Mouse (Mus musculus): ENCODE data around the gene Pax3. TPM values are rescaled to one million over a fixed set of nuclear protein-coding genes. Genes with fewer than 3 reads are reported as not detected.
A peak's percentile ranks its signal among the peaks of the same experiment; 100 is the strongest.

Gene Pax3
- polyA plus RNA-seq (2015; fragmentation: Nextera tagmentation; extraction: Ambion mirVana): not detected in 2 replicates

DNA sequence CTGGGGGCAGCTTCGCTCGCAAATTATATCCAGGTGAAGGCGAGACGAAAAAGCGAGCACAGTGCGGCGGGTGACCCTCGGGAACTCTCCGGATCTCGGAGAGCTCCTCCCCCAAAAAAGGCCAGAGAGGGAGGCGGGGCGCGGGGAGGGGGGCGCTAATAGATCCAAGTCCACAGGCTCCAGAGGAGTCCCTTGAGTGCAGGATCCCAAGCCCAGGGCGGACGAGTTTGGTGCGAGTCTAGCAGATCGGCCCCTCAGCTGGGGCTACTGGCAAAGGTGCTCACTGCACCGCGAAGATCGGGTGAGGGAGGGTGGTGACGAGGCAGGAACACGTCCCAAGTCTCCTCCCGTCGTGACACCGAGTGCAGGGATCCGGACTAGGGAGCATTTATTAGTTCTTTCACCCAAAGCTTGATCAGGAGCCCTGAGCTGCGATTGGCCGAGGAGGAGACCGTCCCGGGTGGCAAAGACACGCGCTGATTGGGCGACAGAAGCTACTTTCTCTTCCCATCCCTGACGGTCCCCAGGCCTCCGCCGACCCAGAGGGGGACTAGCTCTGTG, at the start of gene Pax3:
Pax3 (minus strand) TSS at position 384 of the 561 bp plus-strand sequence.
- 1% methylated on average over 35 of the region's 37 CpGs for WGBS (ENCODE audit: insufficient replicate concordance)

DNA sequence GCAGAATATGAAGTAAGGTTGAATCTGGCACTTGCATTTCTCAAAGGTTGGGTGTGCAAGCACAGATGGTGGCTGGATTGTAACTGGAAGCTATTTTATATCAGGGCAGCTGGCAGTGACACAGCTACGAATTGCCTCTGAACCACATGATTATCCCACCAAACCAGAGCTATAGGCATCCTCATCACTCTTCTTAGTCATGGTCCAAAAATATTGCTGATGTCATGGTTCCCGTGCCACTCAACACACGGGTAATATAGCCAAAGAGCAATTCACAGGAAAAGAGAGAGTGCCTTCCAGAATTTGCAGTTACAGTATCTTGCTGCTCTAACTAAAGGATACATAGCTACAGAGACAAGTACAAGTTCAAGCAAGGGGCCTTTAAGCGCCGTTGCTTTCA, 37.4 kb upstream of the Pax3 start:
- H3K4me1 ChIP-seq (ENCODE audit: insufficient read depth): no peaks in the 10 kb centered on the region
- no peaks in the 10 kb centered on the region for H3K9me3 ChIP-seq (ENCODE audit: low read length)
- no peaks in the 10 kb centered on the region for H3K36me3 ChIP-seq (replicated peaks; ENCODE audit: insufficient read depth, low read length)
- H3K27ac ChIP-seq (ENCODE audit: low read depth): no peak overlapping the region
- H3K4me2 ChIP-seq (ENCODE audit: low read depth, low read length): no peak overlapping the region
- no peak for TF ChIP-seq EP300 (IDR thresholded peaks at IDR 0.05; ENCODE audit: low read depth)
- no peak for TF ChIP-seq CTCF (IDR thresholded peaks at IDR 0.05; ENCODE audit: low read depth)
- ATAC-seq: no peak
- H3K9ac ChIP-seq (replicated peaks): no peak overlapping the region
- DNase-seq: no peak
- no peak overlapping the region for H3K4me3 ChIP-seq (ENCODE audit: low read depth, low read length)
- no peaks in the 10 kb centered on the region for H3K27me3 ChIP-seq (ENCODE audit: insufficient read depth, low read length)
- WGBS (ENCODE audit: insufficient replicate concordance): 69% methylated on average over 5 of the region's 5 CpGs

More for the DNA sequence above, at the start of gene Pax3:
- TF ChIP-seq EP300 (IDR thresholded peaks at IDR 0.05; ENCODE audit: low read depth): no peak
- Histone ChIP-seq H3K4me2 (ENCODE audit: low read depth, low read length) (peak within 1 kb of the TSS; percentile 63), H3K27me3 (ENCODE audit: insufficient read depth, low read length) (peaks cover 98% of the 10 kb centered on the region), H3K4me3 (ENCODE audit: low read depth, low read length) (peak within 1 kb of the TSS; percentile 39), H3K4me1 (ENCODE audit: insufficient read depth) (peaks cover 9% of the 10 kb centered on the region), H3K9ac (replicated peaks) (no peak within 1 kb of the TSS), H3K36me3 (replicated peaks; ENCODE audit: insufficient read depth, low read length) (no peaks in the 10 kb centered on the region), H3K27ac (ENCODE audit: low read depth) (no peak within 1 kb of the TSS), H3K9me3 (ENCODE audit: low read length) (no peaks in the 10 kb centered on the region)
- DNase-seq (no peak), ATAC-seq (0 out of 2 replicates have a peak, but pooled peaks have one; percentile 8)

DNA sequence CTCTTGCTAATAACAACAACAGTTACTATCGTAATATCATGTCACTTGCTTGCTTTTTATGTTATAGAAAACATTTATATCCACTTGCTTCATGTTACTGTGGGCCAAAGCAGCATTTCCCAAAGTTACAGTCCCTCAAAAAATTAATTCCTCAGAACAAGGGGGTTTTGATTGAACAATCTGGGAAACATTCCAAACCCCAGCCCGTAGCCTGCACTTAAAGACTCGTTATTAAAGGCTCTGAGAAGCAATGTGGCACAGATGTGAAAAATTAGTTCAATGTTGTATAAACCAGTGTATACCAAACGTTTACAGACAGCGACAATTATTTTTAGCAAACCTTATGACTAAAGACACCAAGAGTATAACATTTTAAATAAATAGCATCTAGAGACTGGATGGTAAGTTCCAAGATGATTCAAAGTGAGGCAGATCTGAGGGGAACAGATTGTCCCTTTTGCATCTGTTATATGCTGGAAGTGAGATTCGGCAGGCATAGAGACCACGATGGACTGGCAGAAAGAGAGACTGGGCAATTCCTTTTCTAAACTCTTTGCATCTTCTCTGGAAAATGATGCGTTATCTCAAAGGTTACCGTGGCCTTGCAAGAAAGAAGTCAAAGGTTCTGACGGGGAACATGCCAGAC, 35.1 kb upstream of the Pax3 start:
- WGBS (ENCODE audit: insufficient replicate concordance): 79% methylated on average over 10 of the region's 10 CpGs

DNA sequence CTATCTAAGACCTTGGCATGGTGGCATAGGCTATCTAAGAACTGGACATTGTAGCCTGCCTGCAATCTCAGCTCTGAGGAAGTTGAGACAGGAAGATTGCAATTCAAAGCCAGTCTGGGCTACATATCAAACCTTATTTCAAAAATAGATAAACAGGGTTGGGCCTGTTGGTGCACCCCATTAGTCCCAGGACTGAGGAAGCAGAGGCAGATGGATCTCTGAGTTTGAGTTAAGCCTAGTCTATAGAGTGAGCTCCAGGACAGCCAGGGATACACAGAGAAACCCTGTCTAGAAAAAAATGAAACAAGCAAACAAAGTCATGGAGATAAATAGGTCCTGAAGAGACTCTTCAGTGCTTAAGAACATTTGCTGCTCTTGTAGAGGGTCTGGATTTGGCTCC, 32.9 kb upstream of the Pax3 start:
- ATAC-seq (no peak), DNase-seq (no peak)
- H3K9me3 ChIP-seq (ENCODE audit: low read length): no peaks in the 10 kb centered on the region
- no peak overlapping the region for H3K4me2 ChIP-seq (ENCODE audit: low read depth, low read length)
- no peak for TF ChIP-seq CTCF (IDR thresholded peaks at IDR 0.05; ENCODE audit: low read depth)
- TF ChIP-seq EP300 (IDR thresholded peaks at IDR 0.05; ENCODE audit: low read depth): no peak
- H3K27ac ChIP-seq (ENCODE audit: low read depth): no peak overlapping the region
- H3K4me3 ChIP-seq (ENCODE audit: low read depth, low read length): no peak overlapping the region
- no peak overlapping the region for H3K9ac ChIP-seq (replicated peaks)
- no peaks in the 10 kb centered on the region for H3K27me3 ChIP-seq (ENCODE audit: insufficient read depth, low read length)
- no peaks in the 10 kb centered on the region for H3K36me3 ChIP-seq (replicated peaks; ENCODE audit: insufficient read depth, low read length)
- H3K4me1 ChIP-seq (ENCODE audit: insufficient read depth): no peaks in the 10 kb centered on the region

More for the DNA sequence above, 35.1 kb upstream of the Pax3 start:
- Histone ChIP-seq H3K9ac (replicated peaks) (no peak overlapping the region), H3K27ac (ENCODE audit: low read depth) (no peak overlapping the region), H3K36me3 (replicated peaks; ENCODE audit: insufficient read depth, low read length) (no peaks in the 10 kb centered on the region), H3K4me2 (ENCODE audit: low read depth, low read length) (no peak overlapping the region), H3K4me1 (ENCODE audit: insufficient read depth) (no peaks in the 10 kb centered on the region), H3K4me3 (ENCODE audit: low read depth, low read length) (no peak overlapping the region), H3K27me3 (ENCODE audit: insufficient read depth, low read length) (no peaks in the 10 kb centered on the region), H3K9me3 (ENCODE audit: low read length) (no peaks in the 10 kb centered on the region)
- ATAC-seq: no peak
- TF ChIP-seq EP300 (IDR thresholded peaks at IDR 0.05; ENCODE audit: low read depth): no peak
- TF ChIP-seq CTCF (IDR thresholded peaks at IDR 0.05; ENCODE audit: low read depth): no peak
- no peak for DNase-seq

DNA sequence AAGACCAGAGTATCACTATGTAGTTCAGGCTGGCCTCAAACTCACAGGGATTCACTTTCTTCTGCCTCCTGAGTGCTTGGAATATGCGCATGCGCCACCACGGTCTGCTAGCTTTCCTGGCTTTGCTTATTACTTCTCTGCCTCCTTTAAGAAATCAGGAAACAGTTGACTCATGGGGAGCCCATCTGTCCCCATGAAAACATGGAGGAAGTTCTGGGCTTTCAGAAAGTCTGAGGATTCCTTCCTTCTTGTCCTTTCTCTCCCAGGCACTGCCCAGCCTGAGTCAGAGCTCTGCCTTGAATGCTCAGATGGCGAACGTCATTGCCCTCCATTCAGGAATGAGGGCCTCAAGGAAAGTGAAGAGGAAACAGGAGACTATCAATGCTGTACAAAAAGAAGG, 31.8 kb upstream of the Pax3 start:
- Histone ChIP-seq H3K4me2 (ENCODE audit: low read depth, low read length) (no peak overlapping the region), H3K4me1 (ENCODE audit: insufficient read depth) (no peaks in the 10 kb centered on the region), H3K36me3 (replicated peaks; ENCODE audit: insufficient read depth, low read length) (no peaks in the 10 kb centered on the region), H3K4me3 (ENCODE audit: low read depth, low read length) (no peak overlapping the region), H3K9me3 (ENCODE audit: low read length) (no peaks in the 10 kb centered on the region), H3K27me3 (ENCODE audit: insufficient read depth, low read length) (no peaks in the 10 kb centered on the region), H3K27ac (ENCODE audit: low read depth) (no peak overlapping the region), H3K9ac (replicated peaks) (no peak overlapping the region)
- no peak for DNase-seq
- no peak for ATAC-seq
- WGBS (ENCODE audit: insufficient replicate concordance): 48% methylated on average over 5 of the region's 5 CpGs
- TF ChIP-seq EP300 (IDR thresholded peaks at IDR 0.05; ENCODE audit: low read depth) (no peak), CTCF (IDR thresholded peaks at IDR 0.05; ENCODE audit: low read depth) (no peak)

DNA sequence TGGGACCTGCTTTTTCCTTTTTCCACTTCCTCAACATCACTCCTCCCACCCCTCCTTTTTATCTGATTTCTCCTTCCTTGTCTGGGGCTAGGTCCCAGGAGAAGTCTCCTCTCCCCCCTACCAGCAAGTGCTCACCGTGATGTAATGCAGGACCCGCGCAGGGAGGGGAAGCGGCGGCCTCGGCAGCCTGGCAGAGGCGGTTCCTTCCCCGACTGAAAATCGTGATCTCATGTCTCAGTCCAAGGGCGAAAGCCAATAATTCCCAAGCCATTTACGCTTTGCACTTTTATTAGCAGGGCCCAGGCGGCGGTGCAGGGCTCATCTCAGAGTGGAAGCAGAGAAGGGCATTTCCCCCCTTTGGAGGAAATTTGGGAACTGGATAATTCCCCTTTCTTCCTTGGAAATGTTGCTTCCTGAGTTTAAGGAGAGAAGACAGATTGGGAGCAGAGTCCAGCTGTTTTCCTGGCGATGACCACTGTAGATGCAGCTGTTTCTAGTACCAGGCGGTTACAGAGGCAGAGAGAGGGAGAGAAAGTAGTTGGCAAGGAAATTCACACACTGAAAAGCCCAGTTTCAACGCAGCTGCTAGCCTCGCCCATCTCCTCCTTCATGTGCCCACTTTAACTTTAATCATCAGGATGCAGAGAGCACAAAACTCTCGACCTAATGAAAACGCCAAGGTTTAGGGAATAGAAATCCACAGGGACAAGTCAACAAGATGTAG, 21.3 kb upstream of the Pax3 start:
- Histone ChIP-seq H3K9ac (replicated peaks) (no peak overlapping the region), H3K36me3 (replicated peaks; ENCODE audit: insufficient read depth, low read length) (no peaks in the 10 kb centered on the region), H3K27ac (ENCODE audit: low read depth) (no peak overlapping the region), H3K9me3 (ENCODE audit: low read length) (no peaks in the 10 kb centered on the region), H3K4me2 (ENCODE audit: low read depth, low read length) (no peak overlapping the region; the same call in 1 of the 2 replicates), H3K4me3 (ENCODE audit: low read depth, low read length) (no peak overlapping the region), H3K4me1 (ENCODE audit: insufficient read depth) (peaks cover 7% of the 10 kb centered on the region; the same call in 1 of the 2 replicates), H3K27me3 (ENCODE audit: insufficient read depth, low read length) (peaks cover 64% of the 10 kb centered on the region)
- TF ChIP-seq EP300 (IDR thresholded peaks at IDR 0.05; ENCODE audit: low read depth): no peak
- TF ChIP-seq CTCF (IDR thresholded peaks at IDR 0.05; ENCODE audit: low read depth): no peak
- WGBS (ENCODE audit: insufficient replicate concordance): 1% methylated on average over 19 of the region's 19 CpGs
- ATAC-seq (no peak), DNase-seq (no peak)
